Mouse (Mus musculus) olfactory bulb, adult 2 months (tissue): ENCODE results near the gene Dmtf1. TPM values are rescaled to one million over a fixed set of nuclear protein-coding genes. Genes with fewer than 3 reads are reported as not detected.
A peak's percentile ranks its signal among the peaks of the same experiment; 100 is the strongest.

Experiments
- H3K27ac ChIP-seq: fragments of 200-500 bp; 2 replicates; pipeline ENCODE4 v1.5.1; 2012; ENCODE audit warnings: low read depth, low read length; ENCODE audit not compliant: insufficient read depth
- H3K4me1 ChIP-seq: fragments of 200-500 bp; 2 replicates; pipeline ENCODE4 v1.6.1; 2012; ENCODE audit warnings: low read length; ENCODE audit not compliant: control insufficient read depth, insufficient read depth
- H3K4me3 ChIP-seq: fragments of 200-500 bp; 2 replicates; pipeline ENCODE4 v1.5.1; 2012; ENCODE audit warnings: mild to moderate bottlenecking, low read depth, low read length, moderate library complexity; ENCODE audit not compliant: insufficient read depth
- CTCF ChIP-seq: fragments of 200-500 bp; IDR thresholded peaks from 2 replicates; pipeline ENCODE4 v1.5.1; 2012; ENCODE audit warnings: low read depth, mild to moderate bottlenecking, low read length, moderate library complexity; ENCODE audit not compliant: insufficient read depth
- POLR2A ChIP-seq: fragments of 200-500 bp; IDR thresholded peaks from 2 replicates; pipeline ENCODE4 v1.6.1; 2012; ENCODE audit warnings: mild to moderate bottlenecking, low read depth, low read length, moderate library complexity; ENCODE audit not compliant: insufficient read depth
- WGBS: fragments of 180-500 bp; shearing (Covaris S2); methylation state at CpG from one replicate; pipeline ENCODE4 v1.1.7; 2018; 5-methylcytosine and 5-hydroxymethylcytosine counted together
- polyA plus RNA-seq: library from polyadenylated mRNA; stranded (reverse); fragments of >200 nt; gene quantifications from 2 replicates; pipeline ENCODE4 v1.2.4, GENCODE M21; 2012; ENCODE audit warnings: low replicate concordance; ENCODE audit not compliant: missing spikeins, insufficient read depth, insufficient read length

The Dmtf1 gene
- polyA plus RNA-seq, 1 experiment = not detected

DNA sequence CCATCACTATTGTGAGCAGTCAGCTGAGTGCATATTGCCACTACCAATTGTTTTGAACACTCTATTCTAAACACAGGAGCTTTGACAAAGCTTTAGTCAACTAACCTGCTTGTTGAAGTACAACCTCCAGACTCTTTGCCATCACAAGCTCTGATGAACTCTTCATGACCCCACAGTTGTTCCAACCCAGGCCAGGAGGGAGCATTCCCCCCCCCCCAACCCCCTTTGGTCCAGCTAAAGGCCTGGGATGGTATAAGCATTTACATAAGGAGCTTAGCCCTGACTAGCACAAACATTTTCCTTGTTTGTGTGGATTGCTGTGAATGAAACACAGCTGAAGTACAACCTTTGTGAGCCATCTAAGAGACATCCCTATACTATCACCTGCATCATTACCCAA lies 4.8 kb downstream of the Dmtf1 start:
- no peak overlapping the region for H3K27ac ChIP-seq

DNA sequence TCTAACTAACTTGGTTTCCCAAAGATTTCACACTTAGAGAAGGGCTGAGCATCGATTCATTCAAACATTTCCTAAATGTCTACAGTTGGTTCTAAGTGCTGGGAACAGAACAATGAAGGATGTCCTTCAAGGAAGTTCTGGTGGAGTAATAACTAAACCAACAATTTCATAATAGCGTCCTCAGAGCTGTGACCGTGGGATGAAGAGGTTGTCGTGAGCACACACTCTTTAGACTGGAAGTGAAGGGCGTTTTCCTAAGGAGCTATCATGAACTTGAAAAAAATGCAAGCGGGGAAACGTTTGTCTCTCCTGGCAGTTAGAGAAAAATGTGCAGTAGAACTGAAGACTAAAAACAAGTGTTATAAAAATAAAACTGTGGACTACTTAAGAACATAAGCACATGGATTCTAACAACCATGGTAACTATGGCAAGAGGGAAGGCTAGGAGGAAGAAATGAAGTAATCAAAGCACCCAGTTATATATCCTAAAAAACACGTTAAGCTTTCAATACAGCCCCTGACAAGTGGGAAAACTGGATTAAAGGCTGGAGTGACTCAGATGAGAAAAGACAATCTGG lies 12.2 kb downstream of the Dmtf1 start:
- 81% methylated on average over 8 of the region's 8 CpGs for WGBS
- Histone ChIP-seq H3K4me1 (no peaks in the 10 kb centered on the region), H3K4me3 (no peak overlapping the region), H3K27ac (no peak overlapping the region)
- TF ChIP-seq CTCF (no peak), POLR2A (no peak)

More for the DNA sequence above, 4.8 kb downstream of the Dmtf1 start:
- Histone ChIP-seq H3K4me1 (peaks cover 2% of the 10 kb centered on the region; the same call in 1 of the 2 replicates), H3K4me3 (no peak overlapping the region)
- TF ChIP-seq POLR2A (no peak), CTCF (no peak)

DNA sequence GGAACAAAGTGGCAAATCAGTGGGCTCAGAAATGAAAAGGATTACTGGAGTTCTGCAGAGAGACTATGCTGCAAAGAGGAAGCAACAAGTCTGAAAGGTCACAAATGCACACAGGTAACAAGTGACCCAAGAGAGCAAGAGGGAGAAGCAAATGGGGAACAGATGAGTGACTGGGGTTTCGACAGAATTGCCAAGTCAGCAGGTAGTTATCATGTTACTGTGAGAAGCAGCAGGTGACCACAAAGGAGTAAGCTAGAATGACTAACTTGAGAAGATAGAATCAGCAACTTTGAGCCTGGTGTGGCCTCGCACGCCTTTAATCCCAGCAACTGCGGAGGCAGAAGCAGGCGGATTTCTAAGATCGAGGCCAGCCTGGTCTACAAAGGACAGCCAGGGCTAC lies 19.2 kb downstream of the Dmtf1 start:
- no peak overlapping the region for H3K4me3 ChIP-seq
- WGBS = 96% methylated on average over 6 of the region's 6 CpGs
- H3K27ac ChIP-seq = no peak overlapping the region
- no peak for TF ChIP-seq POLR2A
- TF ChIP-seq CTCF = no peak
- no peaks in the 10 kb centered on the region for H3K4me1 ChIP-seq

DNA sequence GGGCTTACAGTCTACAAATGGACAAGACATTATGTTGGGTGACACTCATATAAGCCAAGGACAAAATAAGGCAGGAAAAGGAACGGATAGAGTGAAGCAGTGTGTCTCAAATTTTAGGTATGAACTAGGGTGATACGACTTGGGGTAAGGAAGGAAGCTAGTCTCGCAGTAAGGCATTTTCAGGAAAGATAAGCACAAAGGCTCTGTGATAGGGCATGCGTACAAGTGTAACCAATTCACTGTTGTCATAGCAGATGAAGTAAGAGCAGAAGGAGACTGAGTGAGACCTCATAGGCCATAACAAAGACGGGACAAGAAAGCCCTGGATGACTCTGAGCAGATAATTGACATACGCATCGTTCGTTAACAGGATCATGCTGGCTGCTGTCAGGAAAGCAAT lies 20.9 kb downstream of the Dmtf1 start:
- H3K4me1 ChIP-seq = no peaks in the 10 kb centered on the region
- no peak overlapping the region for H3K4me3 ChIP-seq
- 85% methylated on average over 8 of the region's 8 CpGs for WGBS
- TF ChIP-seq POLR2A = no peak
- TF ChIP-seq CTCF = no peak
- no peak overlapping the region for H3K27ac ChIP-seq

DNA sequence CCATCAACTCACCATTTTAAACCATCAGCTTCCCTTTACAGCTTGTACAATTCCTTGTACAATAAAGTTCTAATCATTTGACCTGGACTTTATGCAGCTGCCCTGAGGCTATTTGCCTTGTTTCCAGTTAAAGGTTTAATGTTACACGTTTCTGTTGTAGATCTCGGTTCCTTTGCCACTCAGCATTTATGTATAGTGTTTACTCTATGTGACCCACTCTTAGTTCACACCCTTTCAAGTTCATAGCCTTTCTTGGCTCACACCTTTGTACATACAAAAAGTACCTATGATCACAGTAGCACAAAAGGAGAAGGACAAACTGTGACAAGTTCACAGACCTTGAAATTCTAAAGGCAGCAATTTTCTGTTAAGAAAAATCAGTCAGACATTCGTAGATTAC lies 26.0 kb downstream of the Dmtf1 start:
- Histone ChIP-seq H3K4me3 (no peak overlapping the region), H3K4me1 (no peaks in the 10 kb centered on the region), H3K27ac (no peak overlapping the region)
- 87% methylated on average over 3 of the region's 3 CpGs for WGBS
- no peak for TF ChIP-seq POLR2A
- no peak for TF ChIP-seq CTCF

DNA sequence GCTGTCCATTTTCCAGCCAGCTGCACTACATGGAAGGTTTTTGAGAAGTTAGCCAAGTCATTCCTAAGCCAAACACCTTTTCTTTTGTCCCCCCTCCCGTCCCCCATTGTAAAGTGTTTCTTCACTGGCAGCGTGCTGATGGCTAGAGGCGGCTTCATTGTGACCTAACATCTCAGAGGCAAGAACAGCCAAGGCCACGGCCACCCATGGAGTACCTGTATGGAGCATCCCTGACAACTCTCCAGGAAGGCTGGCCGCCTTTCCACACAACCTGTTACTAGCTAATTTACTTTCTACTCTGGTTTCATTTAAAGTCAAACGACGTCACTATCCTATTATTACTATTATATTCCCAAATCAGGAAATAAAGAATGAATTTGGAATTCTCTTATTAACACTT lies 29.8 kb downstream of the Dmtf1 start:
- TF ChIP-seq POLR2A (no peak), CTCF (no peak)
- no peak overlapping the region for H3K27ac ChIP-seq
- H3K4me3 ChIP-seq = no peak overlapping the region
- WGBS = 81% methylated on average over 7 of the region's 7 CpGs
- no peaks in the 10 kb centered on the region; the same call in 1 of the 2 replicates for H3K4me1 ChIP-seq

DNA sequence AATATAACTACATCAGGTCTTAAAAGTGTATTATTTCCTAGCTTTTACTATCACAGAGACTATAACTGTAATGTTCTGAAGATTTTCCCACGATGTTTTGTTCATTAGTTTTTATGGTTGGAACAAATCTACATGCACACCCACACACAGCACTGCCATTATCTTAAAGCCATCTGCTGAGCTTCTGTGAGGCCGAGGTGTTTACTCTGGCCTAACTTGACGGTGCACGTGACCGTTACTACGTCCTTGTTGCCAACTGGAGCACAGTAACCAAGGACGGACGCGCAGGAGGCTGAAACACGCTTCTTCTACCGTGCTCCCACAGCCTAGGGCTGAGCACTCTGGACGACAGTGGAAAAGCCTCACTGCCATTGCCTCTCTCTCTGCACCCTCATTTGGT lies 33.0 kb downstream of the Dmtf1 start:
- no peak overlapping the region for H3K27ac ChIP-seq
- no peak overlapping the region for H3K4me3 ChIP-seq
- TF ChIP-seq CTCF (no peak), POLR2A (no peak)
- H3K4me1 ChIP-seq = no peaks in the 10 kb centered on the region; the same call in 1 of the 2 replicates
- 81% methylated on average over 12 of the region's 12 CpGs for WGBS

DNA sequence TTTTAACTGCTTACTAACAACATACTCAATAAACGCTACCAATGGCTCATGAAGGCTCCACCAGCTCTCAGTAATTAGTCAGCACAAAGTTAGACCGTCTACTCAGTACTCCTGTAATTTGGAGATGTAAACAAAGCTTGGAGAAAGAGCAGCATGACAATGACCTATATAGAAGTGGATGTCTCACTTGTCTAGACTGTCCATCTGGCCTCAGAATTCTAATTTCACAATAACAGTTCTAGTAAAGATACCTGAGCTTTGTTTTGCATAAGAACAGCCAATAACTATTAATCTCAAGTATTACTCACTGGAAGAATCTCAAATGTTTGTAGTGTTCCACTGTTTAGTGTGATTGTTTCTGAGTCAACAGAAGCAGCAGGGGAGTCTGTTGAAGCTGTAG lies 37.4 kb downstream of the Dmtf1 start:
- 58% methylated on average over 2 of the region's 2 CpGs for WGBS
- no peak overlapping the region for H3K4me3 ChIP-seq
- H3K4me1 ChIP-seq = no peaks in the 10 kb centered on the region; the same call in 1 of the 2 replicates
- no peak overlapping the region for H3K27ac ChIP-seq
- TF ChIP-seq CTCF (no peak), POLR2A (no peak)

DNA sequence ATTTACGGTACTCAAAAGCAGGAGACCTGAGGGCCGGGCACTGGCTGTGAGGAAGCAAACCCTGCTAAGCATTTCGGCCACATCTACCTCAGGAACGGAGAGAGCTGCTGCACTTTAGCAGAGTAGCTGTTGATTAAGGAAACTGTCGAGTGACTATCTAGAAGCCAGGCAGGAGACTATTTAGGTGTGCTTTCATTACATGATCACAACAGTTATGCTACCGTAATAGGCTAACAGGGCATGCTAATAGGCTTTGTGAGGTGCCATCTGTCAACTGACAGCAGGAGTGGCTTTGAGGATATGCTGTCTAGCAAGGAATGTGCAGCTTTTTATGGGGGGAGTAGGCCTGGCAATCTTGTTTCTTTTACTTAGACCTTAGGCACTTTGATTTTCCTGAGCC lies 47.4 kb downstream of the Dmtf1 start:
- no peaks in the 10 kb centered on the region for H3K4me1 ChIP-seq
- no peak overlapping the region for H3K4me3 ChIP-seq
- 52% methylated on average over 6 of the region's 6 CpGs for WGBS
- no peak overlapping the region for H3K27ac ChIP-seq
- TF ChIP-seq POLR2A (no peak), CTCF (no peak)

DNA sequence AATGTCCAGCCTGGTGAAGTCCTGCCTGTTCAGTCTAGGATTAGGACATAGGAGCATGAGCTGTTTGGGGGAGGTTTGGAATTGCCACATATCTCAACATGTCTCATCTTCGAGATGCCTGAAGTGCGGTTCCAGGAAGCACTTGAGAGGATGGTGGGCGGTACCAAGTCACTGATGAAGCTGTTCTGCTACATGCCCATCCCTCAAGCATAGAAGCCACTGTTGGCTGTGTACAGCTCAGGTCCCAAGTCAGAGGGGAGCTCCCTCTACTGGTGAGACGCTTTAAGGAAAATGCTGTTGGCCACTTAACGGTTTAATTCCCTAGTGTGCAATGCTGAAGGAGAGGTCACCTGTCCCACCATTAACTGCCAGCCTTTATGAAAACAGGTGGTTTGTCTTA lies 49.8 kb downstream of the Dmtf1 start:
- 8% methylated on average over 5 of the region's 5 CpGs for WGBS
- no peaks in the 10 kb centered on the region for H3K4me1 ChIP-seq
- no peak overlapping the region for H3K4me3 ChIP-seq
- TF ChIP-seq POLR2A (no peak), CTCF (peak; percentile 11; the same call in 1 of the 2 replicates)
- H3K27ac ChIP-seq = no peak overlapping the region
